Mouse (Mus musculus) left cerebral cortex, adult 2 months (tissue): ENCODE results near the gene D430041D05Rik. TPM values are rescaled to one million over a fixed set of nuclear protein-coding genes. Genes with fewer than 3 reads are reported as not detected.

ENCODE experiments used
- DNase-seq, 2 experiments: peaks; one replicate each; pipeline ENCODE4 v3.0.0; 2021 to 2022; ENCODE audit warnings: low spot score in 2 of 2, mixed read lengths in 1 of 2; ENCODE audit errors: extremely low spot score in 1 of 2
- H3K27ac ChIP-seq: fragments of 200-600 bp; 2 replicates; pipeline ENCODE4 v1.8.1; 2022
- H3K4me3 ChIP-seq: fragments of 200-600 bp; 2 replicates; pipeline ENCODE4 v1.8.1; 2022
- CTCF ChIP-seq: fragments of 200-600 bp; IDR thresholded peaks from 2 replicates; pipeline ENCODE4 v1.8.1; 2022; ENCODE audit warnings: antibody characterized with exemption, mild to moderate bottlenecking, moderate library complexity
- intact Hi-C: fragments of 180-260 bp; cut with DNase I; formaldehyde crosslinking; loops from one replicate; pipeline ENCODE4 v1.15.1; 2025
- long read RNA-seq, 2 experiments: library from polyadenylated mRNA; stranded (forward); transcript quantifications; one replicate each; pipeline ENCODE4 v2.0.0; 2021; ENCODE audit warnings: borderline mapping rate in 2 of 2
- total RNA-seq, 2 experiments: library from RNA; stranded (reverse); gene quantifications; 2 replicates each; pipeline ENCODE4 v1.2.3; 2021

Gene D430041D05Rik
- 100 to 1,000 TPM; 121 to 123 TPM for total RNA-seq
- long read RNA-seq, experiment 1, full-length matches to known transcripts, result 29 of 82 reads
- long read RNA-seq, experiment 1, partial matches to known transcripts, result 16 of 82 reads
- long read RNA-seq, experiment 1, other reads (novel, unspliced or antisense), result 37 of 82 reads
- long read RNA-seq, experiment 2, full-length matches to known transcripts, result 15 of 51 reads
- long read RNA-seq, experiment 2, partial matches to known transcripts, result 10 of 51 reads
- long read RNA-seq, experiment 2, other reads (novel, unspliced or antisense), result 26 of 51 reads

- no peak for DNase-seq
- Histone ChIP-seq H3K4me3 (peak within 1 kb of the TSS; percentile 87), H3K27ac (peak within 1 kb of the TSS; percentile 91)
- intact Hi-C loops, result loop anchor here (5.0 to 10.0 kb wide), 2 partner anchors 89 to 186 kb away; no protein-coding TSS in a partner anchor
- no peak for TF ChIP-seq CTCF
Observed at GRCm38 (mm10) chr2:104410963-104411545, at the start of gene D430041D05Rik. TSS of gene D430041D05Rik (minus strand) at chr2:104411013.

GRCm38 (mm10) chr2:104460021-104460420 is 49.2 kb upstream of the D430041D05Rik start:
- Histone ChIP-seq H3K27ac (no peak overlapping the region), H3K4me3 (no peak overlapping the region)
- intact Hi-C loops, result no loop called here
- TF ChIP-seq CTCF, result no peak
- no peak for DNase-seq

- intact Hi-C loops, result loop anchor here (5.0 kb wide), 1 partner anchor 34 kb away; the partner anchor contains the start of gene Hipk3
- Histone ChIP-seq H3K4me3 (no peak overlapping the region), H3K27ac (no peak overlapping the region)
- DNase-seq, result no peak
- TF ChIP-seq CTCF, result no peak
Observed at GRCm38 (mm10) chr2:104458569-104459332, 47.9 kb upstream of the D430041D05Rik start.

DNA sequence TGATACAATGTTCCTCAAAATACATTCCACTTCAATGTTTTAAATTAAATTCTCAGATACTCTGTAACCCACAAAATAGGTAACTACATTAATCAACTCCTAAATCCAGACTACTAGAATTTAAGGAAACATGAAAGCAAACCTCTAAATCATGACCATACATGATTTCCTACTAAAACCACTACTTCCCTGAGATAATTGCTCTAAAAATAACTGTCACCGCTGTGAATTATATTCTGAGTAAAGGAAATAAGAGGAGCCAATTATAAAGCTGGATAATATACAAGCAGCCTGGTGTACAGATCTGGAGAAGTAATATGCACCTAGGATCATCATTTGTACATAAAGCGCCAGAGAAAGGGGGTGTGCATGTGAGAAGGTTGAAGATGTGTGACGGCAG is 46.3 kb upstream of the D430041D05Rik start:
- intact Hi-C loops, result loop anchor here (5.0 kb wide), 1 partner anchor 35 kb away; the partner anchor contains the start of gene Hipk3
- Histone ChIP-seq H3K27ac (no peak overlapping the region), H3K4me3 (no peak overlapping the region)
- no peak for DNase-seq
- TF ChIP-seq CTCF, result no peak

DNA sequence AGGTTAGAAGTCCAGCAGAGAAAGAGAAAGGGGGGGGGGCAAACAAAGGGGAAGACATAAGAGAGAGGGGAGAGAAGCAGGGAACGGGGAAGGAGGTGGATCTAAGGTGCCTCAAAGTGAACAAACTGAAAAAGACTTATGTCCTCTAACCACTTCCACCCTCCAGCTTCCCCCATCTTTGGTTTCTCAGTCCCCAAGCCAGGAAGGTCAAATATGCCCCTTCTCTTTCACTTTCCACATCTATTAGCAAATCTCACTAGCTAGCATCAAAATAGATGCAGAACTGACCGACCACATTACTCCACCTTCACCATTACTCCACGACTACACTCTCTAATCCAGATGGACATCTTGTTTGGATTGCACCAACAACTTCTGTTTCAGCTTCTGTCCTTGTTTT is 39.9 kb upstream of the D430041D05Rik start:
- Histone ChIP-seq H3K4me3 (no peak overlapping the region), H3K27ac (no peak overlapping the region)
- no peak for TF ChIP-seq CTCF
- intact Hi-C loops, result loop anchor here (5.0 kb wide), 1 partner anchor 232 kb away; no protein-coding TSS in a partner anchor
- no peak for DNase-seq

- Histone ChIP-seq H3K4me3 (no peak overlapping the region), H3K27ac (no peak overlapping the region)
- DNase-seq, result no peak
- intact Hi-C loops, result no loop called here
- no peak for TF ChIP-seq CTCF
Observed at GRCm38 (mm10) chr2:104449191-104449590, 38.4 kb upstream of the D430041D05Rik start.

- Histone ChIP-seq H3K4me3 (no peak overlapping the region), H3K27ac (no peak overlapping the region)
- TF ChIP-seq CTCF, result no peak
- no peak for DNase-seq
- intact Hi-C loops, result no loop called here
Observed at GRCm38 (mm10) chr2:104448201-104448600, 37.4 kb upstream of the D430041D05Rik start.

DNA sequence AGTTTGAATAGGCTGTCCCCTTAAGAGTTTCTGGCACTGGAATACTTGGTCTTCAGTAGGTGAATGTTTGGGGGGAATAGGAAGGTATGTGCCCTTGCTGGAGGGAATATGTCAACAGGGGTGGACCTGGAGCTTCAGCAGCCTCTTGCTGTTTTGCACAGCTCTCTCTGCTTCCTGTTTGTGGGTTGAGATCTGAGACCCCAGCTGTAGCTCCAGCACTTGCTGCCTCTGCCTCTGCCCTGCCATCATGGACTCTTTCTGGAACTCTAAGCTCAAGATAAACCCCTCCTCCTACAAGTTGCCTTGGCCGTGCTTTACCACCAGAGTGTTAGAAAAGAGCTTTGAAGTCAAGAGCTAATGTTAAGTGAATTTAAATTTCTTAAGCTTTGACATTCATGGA is 35.2 kb upstream of the D430041D05Rik start:
- intact Hi-C loops, result no loop called here
- no peak for TF ChIP-seq CTCF
- no peak for DNase-seq
- Histone ChIP-seq H3K4me3 (no peak overlapping the region), H3K27ac (no peak overlapping the region)

DNA sequence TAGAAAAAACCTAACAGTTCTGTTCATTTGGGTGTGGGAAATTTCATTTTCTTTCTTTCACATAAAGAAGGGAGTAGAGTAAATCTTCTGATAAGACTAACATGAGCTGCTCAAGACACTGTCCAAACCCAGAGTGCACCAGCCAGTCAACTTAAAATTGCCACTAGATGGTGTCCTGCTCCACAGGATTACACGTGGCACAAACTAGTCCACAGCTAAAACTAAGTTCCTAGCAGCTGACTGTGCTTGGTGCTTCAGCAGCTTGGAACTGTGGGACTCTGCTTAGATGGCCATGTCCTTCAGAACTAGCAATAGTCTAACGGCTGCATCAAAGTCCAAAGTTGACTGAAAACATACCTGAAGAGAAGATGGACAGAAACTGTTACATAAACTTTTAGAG is 34.0 kb upstream of the D430041D05Rik start:
- intact Hi-C loops, result loop anchor here (1.0 kb wide), 2 partner anchors 50 to 140 kb away; partner anchors contain the start of gene Hipk3
- no peak overlapping the region for H3K27ac ChIP-seq
- peak; percentile 87 for TF ChIP-seq CTCF

DNA sequence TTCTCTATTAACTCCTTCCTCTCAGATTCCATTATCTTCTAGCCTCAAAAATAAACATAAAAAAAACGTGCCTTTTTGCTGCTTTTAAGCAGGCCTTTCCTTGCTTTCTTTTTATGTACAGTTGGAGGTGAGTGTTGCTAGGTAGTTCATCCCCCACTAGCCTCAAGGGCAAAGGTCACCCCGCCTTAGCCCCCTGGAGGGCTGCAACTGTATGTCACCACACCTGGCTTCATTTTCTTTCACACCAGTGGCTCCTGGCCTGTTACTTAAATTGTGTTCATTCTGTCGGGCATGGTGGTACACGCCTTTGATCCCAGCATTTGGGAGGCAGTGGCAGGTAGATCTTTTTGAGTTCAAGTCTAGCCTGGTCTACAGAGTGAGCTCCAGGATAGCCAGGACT is 31.5 kb upstream of the D430041D05Rik start:
- no peak overlapping the region for H3K27ac ChIP-seq
- intact Hi-C loops, result no loop called here
- no peak for DNase-seq
- peak; percentile 3 for TF ChIP-seq CTCF
- H3K4me3 ChIP-seq, result no peak overlapping the region

More for the DNA sequence above, 34.0 kb upstream of the D430041D05Rik start:
- H3K4me3 ChIP-seq, result no peak overlapping the region
- DNase-seq, result peak; percentile 38 to 50

DNA sequence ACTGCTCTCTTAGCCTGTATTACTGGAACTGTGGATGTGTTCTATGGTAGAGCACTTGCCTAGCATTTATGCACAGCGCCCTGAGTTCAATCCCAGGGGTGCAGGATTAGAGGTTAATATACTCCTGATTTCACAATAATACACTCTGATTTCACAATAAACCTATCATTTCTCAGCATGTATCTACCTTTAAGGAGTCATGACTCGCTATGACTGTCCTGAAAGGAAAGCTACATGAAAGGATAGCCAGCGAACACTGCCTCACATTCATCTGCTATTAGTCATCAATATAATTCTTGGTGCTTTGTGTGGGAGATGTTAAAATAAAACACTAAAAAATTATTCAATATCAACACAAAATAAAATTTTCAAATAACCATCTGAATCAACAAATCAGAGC is 25.4 kb upstream of the D430041D05Rik start:
- H3K4me3 ChIP-seq, result no peak overlapping the region
- H3K27ac ChIP-seq, result no peak overlapping the region
- intact Hi-C loops, result loop anchor here (10.0 kb wide), 1 partner anchor 381 kb away; no protein-coding TSS in a partner anchor
- DNase-seq, result no peak
- TF ChIP-seq CTCF, result no peak

GRCm38 (mm10) chr2:104431067-104431466 is 20.3 kb upstream of the D430041D05Rik start:
- Histone ChIP-seq H3K27ac (no peak overlapping the region), H3K4me3 (no peak overlapping the region)
- intact Hi-C loops, result loop anchor here (10.0 kb wide), 1 partner anchor 376 kb away; no protein-coding TSS in a partner anchor
- TF ChIP-seq CTCF, result no peak
- no peak for DNase-seq
